Mouse (Mus musculus) left cerebral cortex, adult 6 months (tissue): ENCODE results near the gene Hoga1. TPM values are rescaled to one million over a fixed set of nuclear protein-coding genes. Genes with fewer than 3 reads are reported as not detected.

Experiments
- long read RNA-seq, 2 experiments: library from polyadenylated mRNA; unstranded; transcript quantifications; one replicate each; pipeline ENCODE4 v2.0.0; 2019 to 2020
- polyA plus RNA-seq: library from polyadenylated mRNA; unstranded; fragments of <200 nt; fragmentation: Nextera tagmentation; gene quantifications from 2 replicates; pipeline ENCODE4 v1.2.3, GENCODE M21; 2021

Hoga1 gene
- polyA plus RNA-seq = 0.40 and 0.59 TPM in 2 replicates
- long read RNA-seq, experiment 1, partial matches to known transcripts = 0 of 3 reads
- long read RNA-seq, experiment 1, other reads (novel, unspliced or antisense) = 1 of 3 reads
- long read RNA-seq, experiment 2, partial matches to known transcripts = 0 of 1 reads
- long read RNA-seq, experiment 2, other reads (novel, unspliced or antisense) = 0 of 1 reads

DNA sequence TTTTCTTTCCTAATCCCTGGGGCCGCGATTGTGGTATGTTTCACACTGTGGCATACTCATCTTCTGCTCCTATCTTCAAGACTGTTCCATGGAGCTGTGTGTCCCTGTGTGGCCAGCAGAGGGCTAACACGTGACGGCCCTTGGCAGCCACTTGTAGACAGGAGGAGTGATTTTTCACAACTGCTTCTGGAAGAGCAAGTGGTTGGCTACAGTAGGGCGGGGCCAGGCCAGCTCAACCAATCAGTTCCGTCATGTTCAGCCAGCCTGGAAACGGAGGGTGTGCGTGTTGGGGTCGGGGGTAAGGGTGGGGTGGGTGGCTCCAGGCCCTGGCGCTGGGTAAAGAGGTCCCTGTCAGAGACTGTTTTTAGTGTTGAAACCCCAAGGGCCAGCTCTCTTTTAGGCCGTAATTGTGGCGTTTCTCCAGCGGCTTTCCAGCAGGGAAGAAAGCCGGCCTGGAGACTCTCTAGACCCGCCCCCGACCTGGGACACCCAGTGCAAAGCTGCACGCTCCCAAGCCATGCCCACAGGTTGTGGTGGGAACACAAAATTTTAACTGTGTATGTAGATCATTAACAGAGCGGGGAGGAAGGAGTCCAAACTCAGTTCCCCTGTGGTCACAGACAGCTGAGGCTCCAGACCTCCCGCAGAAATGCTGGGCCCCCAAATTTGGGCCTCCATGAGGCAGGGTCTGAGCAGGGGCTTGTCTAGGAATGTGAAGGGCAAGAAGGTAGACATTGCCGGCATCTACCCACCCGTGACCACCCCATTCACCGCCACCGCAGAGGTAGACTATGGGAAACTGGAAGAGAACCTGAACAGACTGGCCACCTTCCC is at the start of gene Hoga1:
Gene Hoga1 (plus strand): TSS at position 342 of the 834 bp plus-strand sequence.

DNA sequence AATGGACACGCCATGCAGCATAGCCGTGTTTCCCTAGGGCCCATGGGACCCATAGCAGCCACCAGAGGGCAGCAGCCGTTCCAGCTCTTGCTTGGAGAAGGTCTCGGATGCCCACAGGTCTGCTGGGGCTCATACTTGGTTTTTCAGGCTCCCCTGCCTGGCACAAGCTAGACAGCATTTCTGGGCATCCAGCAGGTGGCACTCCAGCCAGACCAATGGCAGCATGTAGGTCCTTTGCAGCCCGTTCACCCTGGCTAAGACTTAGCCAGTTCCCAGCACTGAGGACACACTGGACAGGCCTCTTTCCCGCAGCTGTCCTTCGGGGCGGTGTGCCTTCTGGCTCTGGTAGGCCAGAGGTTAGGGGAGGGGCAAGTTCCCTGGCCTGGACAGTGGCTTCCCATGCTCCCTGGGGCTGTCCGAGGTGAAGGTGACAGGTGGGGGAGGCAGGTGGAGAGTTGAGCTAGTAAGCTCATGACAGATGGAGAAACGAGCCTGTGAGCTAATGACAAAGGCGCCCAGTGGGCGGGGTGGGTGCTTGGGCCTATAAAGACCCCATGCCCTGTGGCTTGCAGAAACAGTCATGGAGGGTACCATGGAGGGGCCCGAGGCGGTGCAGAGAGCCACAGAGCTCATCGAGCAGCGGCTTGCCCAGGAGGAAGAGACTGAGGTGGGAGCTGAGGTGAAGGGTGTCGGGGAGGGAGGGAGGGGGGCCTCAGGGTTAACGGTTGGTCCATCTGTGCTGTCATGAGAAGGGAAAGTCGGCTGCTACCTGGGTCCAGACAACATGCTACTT is 9.8 kb upstream of the Hoga1 start, which contains the start of gene Ankrd2:
Gene Ankrd2 (plus strand): TSS at position 545 of the 793 bp plus-strand sequence.

DNA sequence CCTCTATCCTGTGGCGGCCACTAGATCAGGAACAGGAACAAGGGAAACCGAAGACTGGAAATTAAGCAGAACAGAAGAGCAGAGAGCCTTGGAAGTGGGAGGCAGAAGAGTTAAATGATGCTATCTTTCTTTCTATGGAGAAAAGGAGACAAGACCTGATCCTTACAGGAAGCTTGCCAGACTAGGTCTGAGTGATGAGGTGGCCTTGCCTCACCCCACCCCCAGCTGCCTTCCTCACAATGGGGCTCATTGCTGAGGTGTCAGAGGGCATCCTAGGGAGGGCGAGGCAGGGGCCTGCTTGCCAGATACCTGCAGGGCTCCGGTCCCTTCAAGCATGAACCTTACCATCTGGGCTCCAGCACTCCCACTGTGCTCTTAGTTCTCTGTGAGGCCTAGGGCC is 6.5 kb downstream of the Hoga1 start, which contains the start of gene 4933411K16Rik:
Gene 4933411K16Rik (plus strand): TSS at position 301 of the 400 bp plus-strand sequence.

DNA sequence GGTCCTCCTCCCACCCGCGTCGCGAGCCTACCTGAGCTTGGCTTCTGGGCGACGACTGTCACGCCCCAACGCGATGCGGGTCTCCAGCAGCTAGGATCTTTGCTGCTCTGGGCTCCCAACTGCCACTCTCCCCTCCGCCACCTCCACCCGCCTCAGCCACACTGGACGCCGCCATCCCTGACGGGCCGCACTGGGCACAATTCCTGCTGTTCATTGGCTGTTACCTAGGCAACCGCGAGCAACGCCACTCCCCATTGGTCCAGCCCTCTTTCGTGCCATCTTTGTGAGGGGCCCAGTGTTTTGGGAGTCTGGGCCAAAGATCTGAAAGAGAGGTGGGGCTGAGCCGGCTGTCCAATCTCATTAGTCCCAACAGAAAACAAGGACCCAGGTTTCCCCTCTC is 40.8 kb downstream of the Hoga1 start, which contains the start of gene Morn4:
Gene Morn4 (minus strand): TSS at position 192 of the 400 bp plus-strand sequence.

DNA sequence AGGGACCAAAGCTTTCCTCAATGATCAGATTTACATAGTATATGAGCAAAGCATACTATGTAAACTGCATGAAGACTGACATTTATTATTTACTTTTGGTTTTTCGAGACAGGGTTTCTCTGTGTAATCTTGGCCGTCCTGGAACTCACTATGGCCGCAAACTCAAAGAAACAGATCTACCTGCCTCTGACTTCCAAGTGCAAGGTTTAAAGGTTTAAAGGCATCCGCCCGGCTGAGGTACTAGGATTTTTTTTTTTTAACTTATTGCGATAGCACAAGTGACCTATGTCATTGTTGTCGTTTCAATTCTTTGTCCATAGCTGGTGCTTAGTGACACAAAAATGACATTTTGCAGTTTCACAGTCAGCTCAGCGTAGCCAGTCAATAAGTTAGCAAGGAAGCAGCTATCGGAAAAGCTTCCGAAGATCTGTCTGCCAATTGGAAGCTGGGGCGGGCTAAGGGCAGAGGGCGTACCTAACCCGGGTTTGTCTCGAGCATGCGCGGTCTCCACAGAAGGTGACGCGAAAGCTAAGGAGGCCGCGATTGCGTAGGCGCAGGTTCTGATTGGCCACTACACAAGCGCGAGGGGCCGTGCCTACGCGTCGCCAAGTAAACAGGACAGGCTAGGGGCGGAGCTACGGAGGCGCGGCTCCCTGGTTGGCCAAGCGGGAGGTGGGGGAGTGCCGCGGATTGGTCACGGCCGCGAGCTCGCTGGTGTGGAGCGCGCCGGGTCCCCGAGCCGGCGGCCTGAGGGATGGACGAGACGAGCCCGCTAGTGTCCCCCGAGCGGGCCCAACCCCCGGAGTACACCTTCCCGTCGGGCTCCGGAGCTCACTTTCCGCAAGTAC is 44.6 kb downstream of the Hoga1 start, which contains the start of gene Pi4k2a:
Gene Pi4k2a (plus strand): TSS at position 723 of the 848 bp plus-strand sequence.

Other genes with a start within 250 kb of the Hoga1 start
- gene Arhgap19, start 243.6 kb upstream of the Hoga1 start, polyA plus RNA-seq = 0.88 and 1.3 TPM in 2 replicates
- 38.8 and 67.3 TPM in 2 replicates for gene Frat1, start 215.6 kb upstream of the Hoga1 start, polyA plus RNA-seq
- gene Frat2, start 197.5 kb upstream of the Hoga1 start, polyA plus RNA-seq = 0.47 and 2.9 TPM in 2 replicates
- 9.4 and 10.5 TPM in 2 replicates for gene Rrp12, start 149.4 kb upstream of the Hoga1 start, polyA plus RNA-seq
- gene Pgam1, start 133.7 kb upstream of the Hoga1 start, polyA plus RNA-seq = 796 and 831 TPM in 2 replicates
- gene Exosc1, start 112.2 kb upstream of the Hoga1 start, polyA plus RNA-seq = 47.8 and 54.7 TPM in 2 replicates
- 33.6 and 40.0 TPM in 2 replicates for gene Zdhhc16, start 112.1 kb upstream of the Hoga1 start, polyA plus RNA-seq
- gene Mms19, start 64.5 kb upstream of the Hoga1 start, polyA plus RNA-seq = 7.5 and 9.4 TPM in 2 replicates
- 4.6 and 7.3 TPM in 2 replicates for gene Ubtd1, start 63.8 kb upstream of the Hoga1 start, polyA plus RNA-seq
- 0.73 and 0.74 TPM in 2 replicates for gene Ankrd2, start 9.6 kb upstream of the Hoga1 start, polyA plus RNA-seq
- not detected in 2 replicates for gene 4933411K16Rik, start 6.6 kb downstream of the Hoga1 start, polyA plus RNA-seq
- gene Morn4, start 40.7 kb downstream of the Hoga1 start, polyA plus RNA-seq = 54.3 and 60.6 TPM in 2 replicates
- gene Pi4k2a, start 44.9 kb downstream of the Hoga1 start, polyA plus RNA-seq = 9.2 and 12.7 TPM in 2 replicates
- 87.6 and 90.4 TPM in 2 replicates for gene Avpi1, start 83.4 kb downstream of the Hoga1 start, polyA plus RNA-seq
- gene Marveld1, start 101.8 kb downstream of the Hoga1 start, polyA plus RNA-seq = 0.91 and 1.5 TPM in 2 replicates
- gene Zfyve27, start 118.3 kb downstream of the Hoga1 start, polyA plus RNA-seq = 13.5 and 20.6 TPM in 2 replicates
- 0.63 and 0.94 TPM in 2 replicates for gene Sfrp5, start 156.6 kb downstream of the Hoga1 start, polyA plus RNA-seq
- 179 and 197 TPM in 2 replicates for gene Golga7b, start 202.0 kb downstream of the Hoga1 start, polyA plus RNA-seq